Mouse (Mus musculus): ENCODE data around the gene Ern2. TPM values are rescaled to one million over a fixed set of nuclear protein-coding genes. Genes with fewer than 3 reads are reported as not detected.

The Ern2 gene
- polyA plus RNA-seq, 1 experiment from 2014 or later, result 0.07 TPM

DNA sequence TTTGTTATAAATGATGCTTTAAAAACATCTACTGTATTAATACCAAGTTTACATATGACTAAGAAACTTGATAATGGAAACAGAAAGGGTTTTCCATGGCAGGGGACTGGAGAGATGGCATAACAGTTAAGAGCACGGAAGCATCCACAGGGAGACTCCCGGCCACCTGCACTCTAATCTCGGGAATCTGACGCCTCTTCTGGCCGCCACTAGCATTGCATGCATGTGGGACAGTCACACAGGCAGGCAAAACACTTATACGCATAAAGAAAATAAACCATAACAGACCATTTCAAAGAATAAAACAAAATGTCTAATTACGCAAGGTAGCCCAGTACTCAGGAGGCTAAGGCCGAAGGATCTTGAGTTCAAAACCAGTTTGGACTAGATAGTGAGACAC is 60.4 kb downstream of the Ern2 start:
- no peaks in the 10 kb centered on the region for H3K27me3 ChIP-seq (replicated peaks; ENCODE audit: control insufficient read depth, insufficient read depth, low read length)
- WGBS, result 73% methylated on average over 8 of the region's 8 CpGs
- no peaks in the 10 kb centered on the region for H3K4me1 ChIP-seq (ENCODE audit: control insufficient read depth, insufficient read depth, low read length)
- ATAC-seq (ENCODE audit: low read depth) (no peak), DNase-seq (ENCODE audit: low spot score) (no peak)
- H3K4me2 ChIP-seq (ENCODE audit: low read depth, low read length), result no peak overlapping the region
- H3K36me3 ChIP-seq (ENCODE audit: control insufficient read depth, insufficient read depth, low read length), result peaks cover 46% of the 10 kb centered on the region
- no peaks in the 10 kb centered on the region for H3K9me3 ChIP-seq (ENCODE audit: control insufficient read depth, low read length)
- H3K9ac ChIP-seq (ENCODE audit: low read depth, low read length), result no peak overlapping the region
- H3K27ac ChIP-seq (replicated peaks; ENCODE audit: low read depth, low read length), result no peak overlapping the region
- no peak overlapping the region for H3K4me3 ChIP-seq (ENCODE audit: low read depth, low read length)

DNA sequence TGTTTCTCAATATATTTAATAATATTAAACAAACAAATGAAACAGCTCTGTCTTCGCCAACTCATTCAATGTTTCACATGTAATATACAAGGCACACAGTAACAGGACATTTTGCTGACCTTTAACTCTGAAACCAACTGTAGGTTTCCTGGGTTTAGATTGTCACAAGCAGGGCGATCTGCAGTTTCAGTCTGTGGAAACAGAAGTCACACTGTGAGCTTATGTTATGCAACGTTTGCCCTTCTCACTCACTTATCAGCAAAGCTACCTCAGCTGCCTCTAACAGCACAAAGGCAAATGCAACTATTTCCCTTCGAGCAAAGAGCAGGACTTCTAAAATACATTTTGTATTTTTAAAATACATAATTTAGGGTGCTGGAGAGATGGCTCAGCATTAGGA is 62.5 kb downstream of the Ern2 start:
- H3K4me2 ChIP-seq (ENCODE audit: low read depth, low read length), result no peak overlapping the region
- H3K4me3 ChIP-seq (ENCODE audit: low read depth, low read length), result no peak overlapping the region
- no peak for ATAC-seq (ENCODE audit: low read depth)
- no peak for DNase-seq (ENCODE audit: low spot score)
- no peak overlapping the region for H3K9ac ChIP-seq (ENCODE audit: low read depth, low read length)
- peaks cover 49% of the 10 kb centered on the region for H3K36me3 ChIP-seq (ENCODE audit: control insufficient read depth, insufficient read depth, low read length)
- no peaks in the 10 kb centered on the region for H3K27me3 ChIP-seq (replicated peaks; ENCODE audit: control insufficient read depth, insufficient read depth, low read length)
- H3K9me3 ChIP-seq (ENCODE audit: control insufficient read depth, low read length), result no peaks in the 10 kb centered on the region
- H3K27ac ChIP-seq (replicated peaks; ENCODE audit: low read depth, low read length), result no peak overlapping the region
- 84% methylated on average over 4 of the region's 4 CpGs for WGBS
- H3K4me1 ChIP-seq (ENCODE audit: control insufficient read depth, insufficient read depth, low read length), result no peaks in the 10 kb centered on the region

Other genes with a start within 250 kb of the Ern2 start
- 11.4 and 14.4 TPM in 2 replicates for gene Cog7, start 204.5 kb downstream of the Ern2 start, polyA plus RNA-seq (2014; fragmentation: Nextera tagmentation; extraction: Ambion mirVana)
- gene Gga2, start 165.0 kb downstream of the Ern2 start, polyA plus RNA-seq (2014; fragmentation: Nextera tagmentation; extraction: Ambion mirVana), result 75.8 and 86.4 TPM in 2 replicates
- 90.2 and 91.6 TPM in 2 replicates for gene Ubfd1, start 119.0 kb downstream of the Ern2 start, polyA plus RNA-seq (2014; fragmentation: Nextera tagmentation; extraction: Ambion mirVana)
- 17.3 and 19.0 TPM in 2 replicates for gene Ears2, start 118.9 kb downstream of the Ern2 start, polyA plus RNA-seq (2014; fragmentation: Nextera tagmentation; extraction: Ambion mirVana)
- gene Ndufab1, start 84.3 kb downstream of the Ern2 start, polyA plus RNA-seq (2014; fragmentation: Nextera tagmentation; extraction: Ambion mirVana), result 559 and 632 TPM in 2 replicates
- gene Palb2, start 53.2 kb downstream of the Ern2 start, polyA plus RNA-seq (2014; fragmentation: Nextera tagmentation; extraction: Ambion mirVana), result 9.9 and 12.5 TPM in 2 replicates
- gene Dctn5, start 53.2 kb downstream of the Ern2 start, polyA plus RNA-seq (2014; fragmentation: Nextera tagmentation; extraction: Ambion mirVana), result 104 and 115 TPM in 2 replicates
- gene Plk1, start 26.8 kb downstream of the Ern2 start, polyA plus RNA-seq (2014; fragmentation: Nextera tagmentation; extraction: Ambion mirVana), result 69.1 and 87.1 TPM in 2 replicates
- gene Chp2, start 33.3 kb upstream of the Ern2 start, polyA plus RNA-seq (2014; fragmentation: Nextera tagmentation; extraction: Ambion mirVana), result 0.28 and 1.2 TPM in 2 replicates
- 8.8 and 10.1 TPM in 2 replicates for gene Prkcb, start 102.5 kb upstream of the Ern2 start, polyA plus RNA-seq (2014; fragmentation: Nextera tagmentation; extraction: Ambion mirVana)